Mouse (Mus musculus) retina, postnatal 7 days (tissue): Measurements from ENCODE around the gene Gm20916.
"Not testable (repeated sequence)": the region's sequence is repeated elsewhere in the genome, so short reads cannot be mapped to it uniquely, and the experiment has no call there.

ENCODE experiments used
- DNase-seq: peaks from one replicate; pipeline ENCODE4 v3.0.0-alpha.2; 2012; ENCODE audit warnings: low read depth, low spot score

Gm20916 gene

DNA sequence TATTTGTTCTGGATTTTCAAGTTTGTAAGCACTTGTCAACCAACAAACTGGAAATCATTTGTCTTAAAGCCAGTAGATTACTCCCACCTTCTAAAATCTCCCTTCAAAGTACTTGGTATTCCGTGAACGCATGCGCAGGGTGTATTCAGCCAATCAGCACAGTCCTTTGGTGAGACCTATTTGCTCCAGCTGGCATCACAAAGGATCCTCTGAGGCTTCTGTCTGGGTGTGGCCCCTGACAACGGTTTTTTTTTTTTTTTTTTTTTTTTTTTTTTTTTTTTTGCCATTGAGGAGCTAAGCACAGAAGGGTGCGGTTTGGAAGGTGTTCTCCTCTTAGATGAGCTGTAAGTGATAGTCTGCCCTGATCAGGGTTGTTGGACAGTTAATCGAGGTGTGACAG, at the start of gene Gm20916:
Gm20916 (plus strand) TSS at position 301 of the 400 bp plus-strand sequence.
- DNase-seq = not testable (repeated sequence)
